Mouse (Mus musculus): ENCODE data around the gene Nup50.

- no peak for TF ChIP-seq CTCF (IDR thresholded peaks at IDR 0.05 in 2 of 3, conservative IDR thresholded peaks at IDR 0.05 in 1 of 3; ENCODE audit: control insufficient read depth in 1 of 3, insufficient read depth in 1 of 3, low read depth in 2 of 3, low read length in 3 of 3, poor library complexity in 1 of 3, severe bottlenecking in 1 of 3)
- TF ChIP-seq SIN3A (IDR thresholded peaks at IDR 0.05; ENCODE audit: low read length), result no peak
Observed at GRCm38 (mm10) chr15:84919938-84920337, 3.3 kb upstream of the Nup50 start, which contains the start of gene Gm29666.
